In the genomic region with DNA sequence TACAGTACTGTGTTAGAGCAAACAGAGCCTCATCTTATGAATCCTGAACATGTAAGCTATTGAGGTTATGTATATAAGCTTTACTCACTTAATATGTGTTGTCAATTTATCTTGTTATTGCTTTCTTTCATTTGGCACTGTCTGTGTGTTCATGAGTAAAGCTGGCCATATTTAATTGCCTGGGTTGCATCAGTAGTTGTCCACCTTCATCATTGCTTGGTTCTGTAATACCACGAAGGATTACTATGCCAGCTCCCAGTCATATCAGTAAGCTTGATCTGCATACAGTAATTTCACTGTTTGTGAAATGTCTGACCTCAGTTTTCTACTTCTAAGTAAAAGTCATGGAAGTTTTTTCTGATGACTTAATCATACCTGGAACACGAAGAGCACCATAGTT, we compare ENCODE assay signal across 32 mouse cellular contexts.
"Had no signal": no experiment of that assay in that cellular context is flagged by ENCODE, and none has a peak within 500 bp of the region (broad histone marks: within the 10 kb centered on the region; RNA-seq: fewer than 3 reads in every experiment).

No protein-coding gene starts in this region.

- H3K4me1 ChIP-seq: limb, embryonic 10.5 days; limb, embryonic 12.5 days; liver, embryonic 12.5 days; liver, embryonic 13.5 days; liver, embryonic 15.5 days; megakaryocyte, embryonic 14.5 days; midbrain, embryonic 10.5 days; midbrain, embryonic 12.5 days; midbrain, embryonic 13.5 days; midbrain, embryonic 15.5 days; neural tube, embryonic 12.5 days had no signal

- H3K9me3 ChIP-seq: limb, embryonic 10.5 days; limb, embryonic 12.5 days; limb, embryonic 13.5 days; limb, embryonic 15.5 days; liver, embryonic 12.5 days; liver, embryonic 13.5 days; liver, embryonic 15.5 days; lung, embryonic 15.5 days; megakaryocyte, embryonic 14.5 days; midbrain, embryonic 10.5 days; midbrain, embryonic 12.5 days; midbrain, embryonic 13.5 days; midbrain, embryonic 15.5 days; neural tube, embryonic 12.5 days had no signal

- ATAC-seq: liver, embryonic 12.5 days; liver, postnatal 0 days; lung, postnatal 0 days; midbrain, embryonic 13.5 days; midbrain, embryonic 15.5 days; midbrain, embryonic 16.5 days had no signal

- H3K27me3 ChIP-seq: limb, embryonic 12.5 days; limb, embryonic 13.5 days; limb, embryonic 15.5 days; liver, embryonic 12.5 days; liver, embryonic 13.5 days; liver, embryonic 15.5 days; lung, embryonic 15.5 days; megakaryocyte, embryonic 14.5 days; midbrain, embryonic 12.5 days; midbrain, embryonic 13.5 days; midbrain, embryonic 15.5 days; neural tube, embryonic 12.5 days had no signal

- H3K9ac ChIP-seq: limb, embryonic 12.5 days; limb, embryonic 13.5 days; limb, embryonic 15.5 days; liver, embryonic 12.5 days; liver, embryonic 13.5 days; liver, embryonic 14.5 days; liver, embryonic 15.5 days; liver, postnatal 0 days; lung, embryonic 14.5 days; lung, embryonic 15.5 days; midbrain, embryonic 12.5 days; midbrain, embryonic 13.5 days; midbrain, embryonic 15.5 days; neural tube, embryonic 12.5 days had no signal

- H3K36me3 ChIP-seq: limb, embryonic 10.5 days; limb, embryonic 12.5 days; limb, embryonic 13.5 days; limb, embryonic 15.5 days; liver, embryonic 12.5 days; liver, embryonic 13.5 days; liver, embryonic 15.5 days; lung, embryonic 15.5 days; midbrain, embryonic 10.5 days; midbrain, embryonic 12.5 days; midbrain, embryonic 13.5 days; midbrain, embryonic 15.5 days; neural tube, embryonic 12.5 days had no signal

- H3K4me2 ChIP-seq: limb, embryonic 12.5 days; limb, embryonic 13.5 days; limb, embryonic 15.5 days; liver, embryonic 11.5 days; liver, embryonic 12.5 days; liver, embryonic 13.5 days; liver, embryonic 15.5 days; lung, embryonic 14.5 days; lung, embryonic 15.5 days; midbrain, embryonic 11.5 days; midbrain, embryonic 12.5 days; midbrain, embryonic 13.5 days; midbrain, embryonic 15.5 days; neural tube, embryonic 12.5 days had no signal

- H3K27ac ChIP-seq: limb, embryonic 10.5 days; limb, embryonic 12.5 days; limb, embryonic 13.5 days; limb, embryonic 15.5 days; liver, embryonic 12.5 days; liver, embryonic 13.5 days; liver, embryonic 14.5 days; liver, embryonic 15.5 days; lung, embryonic 15.5 days; macrophage; midbrain, embryonic 10.5 days; midbrain, embryonic 12.5 days; midbrain, embryonic 13.5 days; midbrain, embryonic 15.5 days; neural tube, embryonic 12.5 days had no signal

- H3K4me3 ChIP-seq: limb, embryonic 10.5 days; limb, embryonic 12.5 days; limb, embryonic 13.5 days; limb, embryonic 15.5 days; liver, embryonic 12.5 days; liver, embryonic 13.5 days; liver, embryonic 15.5 days; lung, embryonic 15.5 days; megakaryocyte, embryonic 14.5 days; midbrain, embryonic 10.5 days; midbrain, embryonic 12.5 days; midbrain, embryonic 13.5 days; midbrain, embryonic 15.5 days; myocyte; neural tube, embryonic 12.5 days had no signal

- DNase-seq: left cerebral cortex, postnatal 4 days; liver; liver, embryonic 13.5 days; liver, postnatal 0 days; lung, adult 18-20 months; lung, adult 2 months; lung, embryonic 14.5 days; lung, postnatal 10 days; lung, postnatal 14 days; lung, postnatal 36 days; lung, postnatal 4 days; midbrain, embryonic 14.5 days had no signal
